Mouse (Mus musculus) limb, embryonic 11.5 days (tissue): ENCODE measurements around the gene Eif5a2. TPM values are rescaled to one million over a fixed set of nuclear protein-coding genes. Genes with fewer than 3 reads are reported as not detected.

Experiments used
- ATAC-seq: fragments of 200-750 bp; cut with Nextera tagmentation; 2 replicates; pipeline ENCODE4 v1.8.0; 2017; ENCODE audit warnings: low read depth; ENCODE audit not compliant: insufficient number of reproducible peaks, low FRiP score, low TSS enrichment
- DNase-seq: peaks from one replicate; pipeline ENCODE4 v3.0.0-alpha.2; 2015; ENCODE audit warnings: low spot score
- H3K27ac ChIP-seq: fragments of 300-500 bp; sonication (generic); replicated peaks from 2 replicates; pipeline ENCODE4 v1.5.1; 2014; ENCODE audit warnings: low read depth, mild to moderate bottlenecking, low read length
- H3K27me3 ChIP-seq: fragments of 300-500 bp; sonication (generic); 2 replicates; pipeline ENCODE4 v1.6.1; 2014; ENCODE audit warnings: mild to moderate bottlenecking, low read length, mixed read lengths; ENCODE audit not compliant: control insufficient read depth, insufficient read depth
- H3K36me3 ChIP-seq: fragments of 300-500 bp; sonication (generic); 2 replicates; pipeline ENCODE4 v1.6.1; 2014; ENCODE audit warnings: mild to moderate bottlenecking, low read length, moderate library complexity, mixed read lengths; ENCODE audit not compliant: control insufficient read depth, insufficient read depth
- H3K4me1 ChIP-seq: fragments of 300-500 bp; sonication (generic); 2 replicates; pipeline ENCODE4 v1.6.1; 2014; ENCODE audit warnings: low read length, mixed read lengths; ENCODE audit not compliant: control insufficient read depth, insufficient read depth
- H3K4me2 ChIP-seq: fragments of 300-500 bp; sonication (generic); 2 replicates; pipeline ENCODE4 v1.6.1; 2014; ENCODE audit warnings: low read depth, mild to moderate bottlenecking, moderate library complexity; ENCODE audit not compliant: severe bottlenecking
- H3K4me3 ChIP-seq: fragments of 300-500 bp; sonication (generic); 2 replicates; pipeline ENCODE4 v1.5.1; 2014; ENCODE audit warnings: low read depth, low read length
- H3K9ac ChIP-seq: fragments of 300-500 bp; sonication (generic); 2 replicates; pipeline ENCODE4 v1.6.1; 2014; ENCODE audit warnings: mild to moderate bottlenecking, low read length
- H3K9me3 ChIP-seq: fragments of 300-500 bp; sonication (generic); 2 replicates; pipeline ENCODE4 v1.6.1; 2016; ENCODE audit warnings: low read length; ENCODE audit not compliant: control insufficient read depth
- WGBS: fragments of 180-500 bp; shearing (Covaris S2); extraction: QIAGEN DNeasy Blood & Tissue Kit; methylation state at CpG from one replicate; pipeline ENCODE4 v1.1.7; 2014; 5-methylcytosine and 5-hydroxymethylcytosine counted together
- polyA plus RNA-seq: library from polyadenylated mRNA; unstranded; fragments of >200 nt; fragmentation: Nextera tagmentation; extraction: Ambion mirVana; gene quantifications from 2 replicates; pipeline ENCODE4 v1.2.1, GENCODE M21; 2014

The Eif5a2 gene
- polyA plus RNA-seq, 1 experiment from 2014 or later = 15.2 TPM

GRCm38 (mm10) chr3:28781848-28782247, 772 bp downstream of the Eif5a2 start:
- Histone ChIP-seq H3K9ac (peak overlapping the region; percentile 77), H3K27me3 (no peaks in the 10 kb centered on the region), H3K36me3 (no peaks in the 10 kb centered on the region), H3K4me2 (peak overlapping the region; percentile 89), H3K9me3 (no peaks in the 10 kb centered on the region), H3K27ac (no peak overlapping the region), H3K4me1 (no peaks in the 10 kb centered on the region), H3K4me3 (peak overlapping the region; percentile 75)
- 21% methylated on average over 14 of the region's 14 CpGs for WGBS
- DNase-seq = no peak
- no peak for ATAC-seq

DNA sequence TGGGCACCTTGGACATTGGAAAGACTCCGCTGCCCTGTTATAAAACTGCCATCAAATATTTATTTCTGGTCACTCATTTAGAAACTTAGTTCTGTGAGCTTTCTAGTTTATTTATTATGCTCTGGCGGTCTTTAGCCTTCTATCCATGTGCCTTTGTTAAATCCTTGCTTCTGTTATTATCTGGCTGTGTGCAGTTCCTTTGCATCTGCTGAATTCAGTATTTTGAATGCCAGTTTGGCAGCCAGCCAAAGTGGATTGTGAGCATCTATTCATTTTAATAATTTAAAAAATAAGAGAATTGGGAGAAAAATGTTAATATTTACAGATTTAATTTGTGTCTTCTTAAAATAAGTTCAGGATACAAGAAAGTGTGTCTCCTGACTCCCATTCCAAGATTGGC, 3.1 kb downstream of the Eif5a2 start:
- H3K9me3 ChIP-seq = no peaks in the 10 kb centered on the region
- H3K36me3 ChIP-seq = no peaks in the 10 kb centered on the region
- no peak overlapping the region for H3K27ac ChIP-seq
- no peak for DNase-seq
- WGBS = 96% methylated on average over 2 of the region's 2 CpGs
- H3K27me3 ChIP-seq = no peaks in the 10 kb centered on the region
- H3K4me1 ChIP-seq = no peaks in the 10 kb centered on the region
- ATAC-seq = no peak
- H3K4me2 ChIP-seq = no peak overlapping the region
- no peak overlapping the region for H3K4me3 ChIP-seq
- H3K9ac ChIP-seq = no peak overlapping the region

- Histone ChIP-seq H3K4me1 (no peaks in the 10 kb centered on the region), H3K9ac (no peak overlapping the region), H3K36me3 (no peaks in the 10 kb centered on the region), H3K9me3 (no peaks in the 10 kb centered on the region), H3K4me2 (no peak overlapping the region), H3K4me3 (no peak overlapping the region), H3K27me3 (no peaks in the 10 kb centered on the region), H3K27ac (no peak overlapping the region)
- DNase-seq (no peak), ATAC-seq (no peak)
- 89% methylated on average over 7 of the region's 7 CpGs for WGBS
Measured at GRCm38 (mm10) chr3:28794835-28795234, 13.8 kb downstream of the Eif5a2 start.

DNA sequence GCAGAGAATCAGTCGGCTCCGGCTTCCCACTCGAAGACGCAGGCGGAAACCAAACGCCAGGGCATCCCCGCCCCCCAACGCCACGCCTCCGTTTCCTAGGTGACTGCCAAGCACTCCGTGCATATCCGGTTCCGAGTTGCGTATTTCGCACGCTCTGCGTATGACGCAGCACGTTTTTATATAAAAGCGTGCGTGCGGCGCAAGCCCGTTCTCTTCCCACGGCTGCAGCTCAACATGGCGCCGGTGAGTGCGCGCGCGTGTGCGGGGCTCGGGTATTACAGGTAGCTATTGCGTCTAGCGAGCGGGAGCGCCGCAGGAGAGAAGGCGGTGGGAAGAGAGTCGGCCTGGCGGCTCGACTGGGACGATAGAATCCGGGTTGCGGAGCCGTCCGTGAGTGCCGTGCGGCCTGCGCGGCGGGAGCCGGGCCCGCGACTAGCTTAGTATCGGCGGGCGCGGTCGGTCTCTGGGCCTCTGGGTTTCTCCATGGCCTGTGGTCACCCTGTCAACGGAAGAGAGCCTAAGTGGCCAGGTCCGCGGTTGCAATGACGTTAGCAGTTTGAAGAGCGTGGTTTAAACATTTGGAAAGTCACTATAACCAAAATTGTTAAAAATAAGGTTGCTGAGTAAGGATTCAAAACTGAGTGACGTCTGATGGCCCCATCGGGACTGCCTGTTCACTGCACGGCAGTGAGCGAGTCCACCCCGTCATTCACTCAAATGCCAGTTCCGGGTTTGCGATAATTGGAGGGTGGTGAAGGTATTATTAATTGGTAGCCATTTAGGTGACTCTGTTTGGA, 24.4 kb downstream of the Eif5a2 start, which contains the start of gene Rpl22l1:
Gene Rpl22l1 (plus strand): TSS at position 136 of the 797 bp plus-strand sequence.
- H3K9ac ChIP-seq = peak within 1 kb of the TSS; percentile 93
- under 1% methylated on average over 72 of the region's 72 CpGs for WGBS
- peak; percentile 99 for ATAC-seq
- H3K4me3 ChIP-seq = peak within 1 kb of the TSS; percentile 95
- DNase-seq = peak; percentile 99
- H3K4me2 ChIP-seq = peak within 1 kb of the TSS; percentile 66
- H3K9me3 ChIP-seq = no peaks in the 10 kb centered on the region
- peaks cover 4% of the 10 kb centered on the region; the same call in 1 of the 2 replicates for H3K4me1 ChIP-seq
- H3K27ac ChIP-seq = 0 out of 2 replicates have a peak within 1 kb of the TSS, but pooled peaks have one; percentile 47
- peaks cover 7% of the 10 kb centered on the region; the same call in 1 of the 2 replicates for H3K36me3 ChIP-seq
- H3K27me3 ChIP-seq = no peaks in the 10 kb centered on the region

DNA sequence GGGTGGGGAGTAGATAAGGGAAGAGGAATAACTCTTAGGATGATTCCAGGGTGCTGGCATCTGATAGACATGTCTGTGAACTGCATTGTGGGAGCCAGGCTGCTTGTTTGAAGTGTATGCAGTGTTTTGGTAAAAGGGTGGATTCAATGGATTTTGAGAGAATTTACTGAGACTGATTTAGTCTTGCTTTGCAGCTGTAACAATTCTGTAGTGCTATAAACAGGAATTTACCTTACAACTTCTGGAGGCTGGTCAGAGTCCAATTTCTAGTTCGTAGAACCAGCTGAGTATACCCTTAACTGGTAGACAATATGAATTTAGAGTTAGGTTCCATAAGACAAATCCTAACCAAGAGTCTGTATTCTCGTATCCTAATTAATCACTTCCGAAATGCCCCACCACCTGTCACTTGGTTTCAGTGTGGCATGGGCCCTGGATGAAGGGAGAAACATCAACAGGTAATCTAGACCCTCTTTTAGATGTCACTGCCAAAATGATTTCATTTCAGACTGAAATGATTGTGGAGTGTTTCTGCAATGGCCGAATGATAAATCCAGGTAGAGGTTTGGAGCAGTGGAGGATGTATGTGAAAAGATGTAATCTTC, 27.1 kb downstream of the Eif5a2 start:
- no peak overlapping the region for H3K9ac ChIP-seq
- peaks cover 7% of the 10 kb centered on the region; the same call in 1 of the 2 replicates for H3K36me3 ChIP-seq
- peaks cover 4% of the 10 kb centered on the region; the same call in 1 of the 2 replicates for H3K4me1 ChIP-seq
- no peak overlapping the region for H3K27ac ChIP-seq
- H3K4me2 ChIP-seq = no peak overlapping the region
- no peaks in the 10 kb centered on the region for H3K27me3 ChIP-seq
- no peak overlapping the region for H3K4me3 ChIP-seq
- no peaks in the 10 kb centered on the region for H3K9me3 ChIP-seq
- ATAC-seq = no peak
- DNase-seq = no peak
- WGBS = 91% methylated on average over 4 of the region's 4 CpGs

DNA sequence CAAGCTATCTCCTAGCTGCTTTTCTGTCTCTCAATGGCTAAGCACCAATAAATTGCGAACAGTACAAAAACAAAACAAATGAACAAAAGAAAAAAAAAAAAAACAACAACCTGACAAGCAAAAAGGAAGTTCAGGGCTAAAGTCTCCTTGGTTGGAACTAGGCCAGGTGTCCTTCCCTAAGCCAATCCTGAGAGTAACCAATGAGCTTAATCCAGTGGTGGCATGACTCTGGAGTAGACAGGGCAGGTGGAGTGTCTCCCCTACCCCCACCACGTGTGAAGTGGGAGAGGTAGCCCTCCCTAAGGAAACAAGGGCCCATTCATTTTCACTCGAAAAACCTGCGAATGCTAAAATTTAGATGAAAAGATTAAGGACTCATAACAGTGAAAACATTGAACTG, 30.4 kb downstream of the Eif5a2 start:
- no peak for ATAC-seq
- no peak for DNase-seq
- H3K9me3 ChIP-seq = no peaks in the 10 kb centered on the region
- 81% methylated on average over 4 of the region's 4 CpGs for WGBS
- H3K4me3 ChIP-seq = no peak overlapping the region
- peaks cover 7% of the 10 kb centered on the region; the same call in 1 of the 2 replicates for H3K36me3 ChIP-seq
- no peak overlapping the region for H3K27ac ChIP-seq
- no peak overlapping the region for H3K4me2 ChIP-seq
- H3K9ac ChIP-seq = no peak overlapping the region
- H3K4me1 ChIP-seq = peaks cover under 1% of the 10 kb centered on the region; the same call in 1 of the 2 replicates
- H3K27me3 ChIP-seq = no peaks in the 10 kb centered on the region

GRCm38 (mm10) chr3:28814361-28814760, 33.3 kb downstream of the Eif5a2 start:
- H3K9ac ChIP-seq = no peak overlapping the region
- no peak overlapping the region for H3K4me2 ChIP-seq
- DNase-seq = no peak
- no peaks in the 10 kb centered on the region for H3K27me3 ChIP-seq
- no peaks in the 10 kb centered on the region for H3K9me3 ChIP-seq
- H3K27ac ChIP-seq = no peak overlapping the region
- H3K36me3 ChIP-seq = no peaks in the 10 kb centered on the region
- no peaks in the 10 kb centered on the region for H3K4me1 ChIP-seq
- ATAC-seq = no peak
- WGBS = 11% methylated on average over 4 of the region's 4 CpGs
- no peak overlapping the region for H3K4me3 ChIP-seq

GRCm38 (mm10) chr3:28816010-28816540, 35.0 kb downstream of the Eif5a2 start:
- H3K9ac ChIP-seq = no peak overlapping the region
- DNase-seq (no peak), ATAC-seq (no peak)
- no peak overlapping the region for H3K4me2 ChIP-seq
- no peaks in the 10 kb centered on the region for H3K36me3 ChIP-seq
- no peak overlapping the region for H3K27ac ChIP-seq
- no peak overlapping the region for H3K4me3 ChIP-seq
- no peaks in the 10 kb centered on the region for H3K4me1 ChIP-seq
- no peaks in the 10 kb centered on the region for H3K9me3 ChIP-seq
- 82% methylated on average over 4 of the region's 4 CpGs for WGBS
- no peaks in the 10 kb centered on the region for H3K27me3 ChIP-seq
